Comparison of ENCODE assay signal across 25 mouse cellular contexts in the genomic region with DNA sequence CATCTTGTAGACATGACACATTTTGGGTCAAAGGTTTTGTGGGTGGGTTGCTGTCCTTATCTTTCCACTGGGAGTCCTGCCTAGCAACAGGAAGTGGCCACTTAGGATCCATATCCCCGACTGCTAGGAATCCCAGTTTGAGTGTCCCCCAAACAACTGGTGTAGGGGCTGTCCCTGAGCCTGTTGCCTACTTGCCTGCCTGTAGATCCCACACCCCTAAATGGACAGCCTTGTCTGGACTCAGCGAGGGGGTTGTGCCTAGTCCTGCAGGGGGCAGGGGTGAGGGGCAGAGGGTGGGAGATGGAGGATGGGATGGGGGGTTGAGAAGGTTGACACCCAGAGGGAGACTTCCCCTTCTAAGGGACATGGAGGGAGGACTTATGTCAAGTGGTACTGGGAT.
"Had no signal": no experiment of that assay in that cellular context is flagged by ENCODE, and none has a peak within 500 bp of the region (broad histone marks: within the 10 kb centered on the region; RNA-seq: fewer than 3 reads in every experiment).

No protein-coding gene starts in this region.

- ATAC-seq: hindbrain, embryonic 16.5 days; inflammation-experienced regulatory T-cells, adult 6 months; intestine, embryonic 15.5 days; intestine, postnatal 0 days had no signal

- H3K4me1 ChIP-seq: hindbrain, embryonic 10.5 days; hindbrain, embryonic 12.5 days; intestine, embryonic 15.5 days; liver, embryonic 13.5 days; liver, embryonic 15.5 days had no signal

- H3K36me3 ChIP-seq: heart, embryonic 10.5 days; hindbrain, embryonic 10.5 days; hindbrain, embryonic 12.5 days; intestine, embryonic 15.5 days; liver, embryonic 13.5 days; liver, embryonic 15.5 days had no signal

- H3K4me2 ChIP-seq: hindbrain, embryonic 12.5 days; hindbrain, embryonic 14.5 days; intestine, embryonic 15.5 days; liver, embryonic 11.5 days; liver, embryonic 13.5 days; liver, embryonic 15.5 days had no signal

- H3K27me3 ChIP-seq: hindbrain, embryonic 12.5 days; intestine, embryonic 15.5 days; liver, embryonic 13.5 days; liver, embryonic 15.5 days had no signal

- H3K9me3 ChIP-seq: heart, embryonic 10.5 days; hindbrain, embryonic 10.5 days; hindbrain, embryonic 12.5 days; intestine, embryonic 15.5 days; liver, embryonic 13.5 days; liver, embryonic 15.5 days had no signal

- H3K9ac ChIP-seq: hindbrain, embryonic 12.5 days; hindbrain, embryonic 14.5 days; intestine, embryonic 15.5 days; liver, embryonic 13.5 days; liver, embryonic 15.5 days had no signal

- DNase-seq: gastrocnemius, adult 2 months; gastrocnemius, postnatal 10 days; gastrocnemius, postnatal 25 days; heart, adult 2 months; heart, postnatal 10 days; heart, postnatal 4 days; kidney, adult 18-20 months; kidney, adult 8-10 months; kidney, postnatal 10 days; kidney, postnatal 25 days; kidney, postnatal 4 days; liver; liver, embryonic 13.5 days had no signal

- H3K4me3 ChIP-seq: gastrocnemius, adult 2 months; heart, adult 2 months; heart, embryonic 10.5 days; hindbrain, embryonic 10.5 days; hindbrain, embryonic 12.5 days; intestine, embryonic 15.5 days; layer of hippocampus, adult 2 months; left cerebral cortex, adult 2 months; liver, embryonic 13.5 days; liver, embryonic 15.5 days had no signal

- H3K27ac ChIP-seq: gastrocnemius, adult 2 months; heart, adult 2 months; heart, embryonic 10.5 days; hindbrain, embryonic 10.5 days; hindbrain, embryonic 12.5 days; hindbrain, embryonic 14.5 days; intestine, embryonic 15.5 days; layer of hippocampus, adult 2 months; left cerebral cortex, adult 2 months; liver, embryonic 13.5 days; liver, embryonic 15.5 days had no signal
